Mouse (Mus musculus) limb, embryonic 15.5 days (tissue): ENCODE results near the gene Zfp219. TPM values are rescaled to one million over a fixed set of nuclear protein-coding genes. Genes with fewer than 3 reads are reported as not detected.

ENCODE experiments used
- polyA plus RNA-seq: library from polyadenylated mRNA; unstranded; fragments of >200 nt; fragmentation: Nextera tagmentation; extraction: Ambion mirVana; gene quantifications from 2 replicates; pipeline ENCODE4 v1.2.1, GENCODE M21; 2015

Zfp219 gene
- polyA plus RNA-seq, 1 experiment from 2014 or later, result 26.7 TPM

Other genes starting within 250 kb of the Zfp219 start
- not detected in 2 replicates for gene Ang4, start 247.1 kb downstream of the Zfp219 start, polyA plus RNA-seq
- gene AY358078, start 220.7 kb downstream of the Zfp219 start, polyA plus RNA-seq, result not detected in 2 replicates
- gene Ear6, start 167.0 kb downstream of the Zfp219 start, polyA plus RNA-seq, result not detected in 2 replicates
- gene Mettl17, start 135.9 kb downstream of the Zfp219 start, polyA plus RNA-seq, result 46.8 and 48.4 TPM in 2 replicates
- 6.0 and 6.1 TPM in 2 replicates for gene Slc39a2, start 127.8 kb downstream of the Zfp219 start, polyA plus RNA-seq
- 105 and 117 TPM in 2 replicates for gene Ndrg2, start 106.6 kb downstream of the Zfp219 start, polyA plus RNA-seq
- gene Tppp2, start 102.3 kb downstream of the Zfp219 start, polyA plus RNA-seq, result not detected in 2 replicates
- not detected in 2 replicates for gene Rnase13, start 98.0 kb downstream of the Zfp219 start, polyA plus RNA-seq
- 126 and 149 TPM in 2 replicates for gene Arhgef40, start 36.0 kb downstream of the Zfp219 start, polyA plus RNA-seq
- 0.29 and 0.37 TPM in 2 replicates for gene Tmem253, start 5.1 kb downstream of the Zfp219 start, polyA plus RNA-seq
- gene Olfr221, start 21.7 kb upstream of the Zfp219 start, polyA plus RNA-seq, result not detected in 2 replicates
- gene Hnrnpc, start 83.3 kb upstream of the Zfp219 start, polyA plus RNA-seq, result 520 and 558 TPM in 2 replicates
- 55.9 and 59.3 TPM in 2 replicates for gene Rpgrip1, start 90.0 kb upstream of the Zfp219 start, polyA plus RNA-seq
- 47.4 and 51.4 TPM in 2 replicates for gene Supt16, start 176.7 kb upstream of the Zfp219 start, polyA plus RNA-seq
- 27.5 and 31.9 TPM in 2 replicates for gene Chd8, start 237.0 kb upstream of the Zfp219 start, polyA plus RNA-seq